Mouse (Mus musculus): ENCODE data around the gene Khsrp. TPM values are rescaled to one million over a fixed set of nuclear protein-coding genes. Genes with fewer than 3 reads are reported as not detected.

The Khsrp gene
- polyA plus RNA-seq, 1 experiment from 2014 or later: 35.6 TPM

GRCm38 (mm10) chr17:57066908-57067307, 35.6 kb upstream of the Khsrp start:
- no peak for TF ChIP-seq CTCF (IDR thresholded peaks at IDR 0.05; ENCODE audit: low read depth)
- no peaks in the 10 kb centered on the region for H3K9me3 ChIP-seq (replicated peaks; ENCODE audit: low read length)
- DNase-seq (ENCODE audit: low spot score) (no peak), ATAC-seq (replicated peaks; ENCODE audit: low FRiP score, low read depth) (no peak)
- H3K27ac ChIP-seq: no peak overlapping the region
- 0 out of 2 replicates have a peak, but pooled peaks cover 2% of the 10 kb centered on the region for H3K36me3 ChIP-seq (ENCODE audit: insufficient read depth, low read length)
- no peak overlapping the region for H3K4me2 ChIP-seq (ENCODE audit: low read length)
- WGBS: 67% methylated on average over 5 of the region's 5 CpGs
- H3K4me3 ChIP-seq (replicated peaks; ENCODE audit: low read depth, low read length): no peak overlapping the region
- no peak overlapping the region for H3K9ac ChIP-seq (ENCODE audit: low read depth, low read length)
- H3K4me1 ChIP-seq (replicated peaks; ENCODE audit: insufficient read depth, low read length): peaks cover 3% of the 10 kb centered on the region; the same call in 1 of the 2 replicates
- peaks cover 3% of the 10 kb centered on the region; the same call in 1 of the 2 replicates for H3K27me3 ChIP-seq (ENCODE audit: insufficient read depth, low read length)

DNA sequence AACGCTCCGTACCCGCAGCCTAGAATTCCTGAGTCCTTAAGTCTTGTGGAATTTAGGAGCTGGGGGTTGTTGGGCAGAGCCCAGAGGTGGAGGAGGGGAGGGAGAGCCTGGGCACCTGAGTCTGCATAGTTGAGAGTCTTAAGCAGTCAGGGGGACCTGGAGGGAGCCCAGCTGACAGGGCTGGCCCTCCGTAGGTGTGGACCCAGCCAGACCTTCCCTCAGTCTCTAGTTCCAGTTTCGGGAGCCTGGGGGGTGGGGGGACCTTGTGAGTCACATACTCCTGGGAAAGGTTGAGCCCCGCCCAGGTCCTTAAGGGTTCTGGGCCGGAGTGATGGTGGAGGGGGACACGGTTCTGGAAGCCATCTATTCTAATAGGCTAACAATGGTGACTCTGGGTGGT, 31.7 kb upstream of the Khsrp start:
- H3K4me2 ChIP-seq (ENCODE audit: low read length): peak overlapping the region; percentile 55
- WGBS: 8% methylated on average over 8 of the region's 8 CpGs
- H3K4me3 ChIP-seq (replicated peaks; ENCODE audit: low read depth, low read length): peak overlapping the region; percentile 56
- peaks cover 9% of the 10 kb centered on the region; the same call in 1 of the 2 replicates for H3K4me1 ChIP-seq (replicated peaks; ENCODE audit: insufficient read depth, low read length)
- no peaks in the 10 kb centered on the region for H3K9me3 ChIP-seq (replicated peaks; ENCODE audit: low read length)
- peak overlapping the region; percentile 75 for H3K9ac ChIP-seq (ENCODE audit: low read depth, low read length)
- peak overlapping the region; percentile 91 for H3K27ac ChIP-seq
- peaks cover 8% of the 10 kb centered on the region for H3K27me3 ChIP-seq (ENCODE audit: insufficient read depth, low read length)
- TF ChIP-seq CTCF (IDR thresholded peaks at IDR 0.05; ENCODE audit: low read depth): no peak
- no peak for DNase-seq (ENCODE audit: low spot score)
- 0 out of 2 replicates have a peak, but pooled peaks cover 2% of the 10 kb centered on the region for H3K36me3 ChIP-seq (ENCODE audit: insufficient read depth, low read length)
- ATAC-seq (replicated peaks; ENCODE audit: low FRiP score, low read depth): no peak

- no peak for DNase-seq (ENCODE audit: low spot score)
- Histone ChIP-seq H3K4me1 (replicated peaks; ENCODE audit: insufficient read depth, low read length) (peaks cover 9% of the 10 kb centered on the region; the same call in 1 of the 2 replicates), H3K27ac (peak overlapping the region; percentile 91), H3K36me3 (ENCODE audit: insufficient read depth, low read length) (0 out of 2 replicates have a peak, but pooled peaks cover 2% of the 10 kb centered on the region), H3K9ac (ENCODE audit: low read depth, low read length) (peak overlapping the region; percentile 75), H3K4me3 (replicated peaks; ENCODE audit: low read depth, low read length) (peak overlapping the region; percentile 56), H3K27me3 (ENCODE audit: insufficient read depth, low read length) (peaks cover 8% of the 10 kb centered on the region), H3K9me3 (replicated peaks; ENCODE audit: low read length) (no peaks in the 10 kb centered on the region), H3K4me2 (ENCODE audit: low read length) (peak overlapping the region; percentile 55)
- under 1% methylated on average over 22 of the region's 22 CpGs for whole genome bisulfite sequencing
- no peak for TF ChIP-seq CTCF (IDR thresholded peaks at IDR 0.05; ENCODE audit: low read depth)
- no peak for ATAC-seq (replicated peaks; ENCODE audit: low FRiP score, low read depth)
Observed at GRCm38 (mm10) chr17:57062548-57062947, 31.2 kb upstream of the Khsrp start.

- WGBS: under 1% methylated on average over 37 of the region's 39 CpGs
- Histone ChIP-seq H3K9me3 (replicated peaks; ENCODE audit: low read length) (no peaks in the 10 kb centered on the region), H3K4me1 (replicated peaks; ENCODE audit: insufficient read depth, low read length) (peaks cover 9% of the 10 kb centered on the region; the same call in 1 of the 2 replicates), H3K27me3 (ENCODE audit: insufficient read depth, low read length) (peaks cover 8% of the 10 kb centered on the region), H3K4me3 (replicated peaks; ENCODE audit: low read depth, low read length) (peak overlapping the region; percentile 56), H3K9ac (ENCODE audit: low read depth, low read length) (peak overlapping the region; percentile 75), H3K27ac (peak overlapping the region; percentile 91), H3K36me3 (ENCODE audit: insufficient read depth, low read length) (0 out of 2 replicates have a peak, but pooled peaks cover 2% of the 10 kb centered on the region), H3K4me2 (ENCODE audit: low read length) (peak overlapping the region; percentile 55)
- DNase-seq (ENCODE audit: low spot score) (peak; percentile 43), ATAC-seq (replicated peaks; ENCODE audit: low FRiP score, low read depth) (peak; percentile 46)
- TF ChIP-seq CTCF (IDR thresholded peaks at IDR 0.05; ENCODE audit: low read depth): no peak
Observed at GRCm38 (mm10) chr17:57062011-57062521, 30.7 kb upstream of the Khsrp start.

- Histone ChIP-seq H3K9me3 (replicated peaks; ENCODE audit: low read length) (no peaks in the 10 kb centered on the region), H3K4me1 (replicated peaks; ENCODE audit: insufficient read depth, low read length) (peaks cover 9% of the 10 kb centered on the region; the same call in 1 of the 2 replicates), H3K4me2 (ENCODE audit: low read length) (peak overlapping the region; percentile 96), H3K36me3 (ENCODE audit: insufficient read depth, low read length) (no peaks in the 10 kb centered on the region), H3K27me3 (ENCODE audit: insufficient read depth, low read length) (peaks cover 8% of the 10 kb centered on the region), H3K27ac (peak overlapping the region; percentile 76), H3K4me3 (replicated peaks; ENCODE audit: low read depth, low read length) (peak overlapping the region; percentile 87; the same call in 1 of the 2 replicates), H3K9ac (ENCODE audit: low read depth, low read length) (no peak overlapping the region)
- TF ChIP-seq CTCF (IDR thresholded peaks at IDR 0.05; ENCODE audit: low read depth): no peak
- no peak for ATAC-seq (replicated peaks; ENCODE audit: low FRiP score, low read depth)
- 37% methylated on average over 10 of the region's 10 CpGs for WGBS
- DNase-seq (ENCODE audit: low spot score): no peak
Observed at GRCm38 (mm10) chr17:57061069-57061468, 29.7 kb upstream of the Khsrp start.

- H3K4me3 ChIP-seq (replicated peaks; ENCODE audit: low read depth, low read length): peak overlapping the region; percentile 87
- ATAC-seq (replicated peaks; ENCODE audit: low FRiP score, low read depth) (peak; percentile 88), DNase-seq (ENCODE audit: low spot score) (peak; percentile 98)
- no peaks in the 10 kb centered on the region for H3K9me3 ChIP-seq (replicated peaks; ENCODE audit: low read length)
- peak; percentile 68 for TF ChIP-seq CTCF (IDR thresholded peaks at IDR 0.05; ENCODE audit: low read depth)
- under 1% methylated on average over 44 of the region's 44 CpGs for WGBS
- H3K36me3 ChIP-seq (ENCODE audit: insufficient read depth, low read length): no peaks in the 10 kb centered on the region
- peak overlapping the region; percentile 76 for H3K27ac ChIP-seq
- H3K9ac ChIP-seq (ENCODE audit: low read depth, low read length): 0 out of 2 replicates have a peak overlapping the region, but pooled peaks have one; percentile 86
- peaks cover 8% of the 10 kb centered on the region for H3K27me3 ChIP-seq (ENCODE audit: insufficient read depth, low read length)
- H3K4me2 ChIP-seq (ENCODE audit: low read length): peak overlapping the region; percentile 96
- peaks cover 9% of the 10 kb centered on the region; the same call in 1 of the 2 replicates for H3K4me1 ChIP-seq (replicated peaks; ENCODE audit: insufficient read depth, low read length)
Observed at GRCm38 (mm10) chr17:57060231-57060801, 29.0 kb upstream of the Khsrp start.
